Mouse (Mus musculus): ENCODE results near the gene Igfn1. TPM values are rescaled to one million over a fixed set of nuclear protein-coding genes. Genes with fewer than 3 reads are reported as not detected.

The Igfn1 gene
- polyA plus RNA-seq, 1 experiment, result 0.81 TPM

- DNase-seq, result no peak
- Histone ChIP-seq H3K27me3 (ENCODE audit: control insufficient read depth, insufficient read depth, low read length) (no peaks in the 10 kb centered on the region), H3K4me3 (ENCODE audit: control insufficient read depth, insufficient read depth, low read length) (no peak overlapping the region), H3K36me3 (ENCODE audit: control insufficient read depth, insufficient read depth, low read length) (no peaks in the 10 kb centered on the region), H3K27ac (ENCODE audit: control insufficient read depth, insufficient read depth, low read length) (no peak overlapping the region), H3K4me1 (replicated peaks; ENCODE audit: control insufficient read depth, insufficient read depth, low read length) (no peaks in the 10 kb centered on the region)
- 75% methylated on average over 8 of the region's 8 CpGs for WGBS
- no peak for TF ChIP-seq CTCF (IDR thresholded peaks at IDR 0.05; ENCODE audit: borderline replicate concordance, control insufficient read depth, extremely low read depth, insufficient read depth, low read length, poor library complexity)
- TF ChIP-seq POLR2A (IDR thresholded peaks at IDR 0.05; ENCODE audit: control insufficient read depth, extremely low read depth, insufficient read depth, low read length, poor library complexity), result no peak
Observed at GRCm38 (mm10) chr1:135999720-136000287, 6.3 kb downstream of the Igfn1 start.

GRCm38 (mm10) chr1:135997537-135997936 is 8.6 kb downstream of the Igfn1 start:
- WGBS, result 89% methylated on average over 7 of the region's 7 CpGs
- Histone ChIP-seq H3K27me3 (ENCODE audit: control insufficient read depth, insufficient read depth, low read length) (no peaks in the 10 kb centered on the region), H3K4me1 (replicated peaks; ENCODE audit: control insufficient read depth, insufficient read depth, low read length) (no peaks in the 10 kb centered on the region), H3K27ac (ENCODE audit: control insufficient read depth, insufficient read depth, low read length) (no peak overlapping the region), H3K36me3 (ENCODE audit: control insufficient read depth, insufficient read depth, low read length) (no peaks in the 10 kb centered on the region), H3K4me3 (ENCODE audit: control insufficient read depth, insufficient read depth, low read length) (no peak overlapping the region)
- no peak for DNase-seq
- TF ChIP-seq CTCF (IDR thresholded peaks at IDR 0.05; ENCODE audit: borderline replicate concordance, control insufficient read depth, extremely low read depth, insufficient read depth, low read length, poor library complexity) (no peak), POLR2A (IDR thresholded peaks at IDR 0.05; ENCODE audit: control insufficient read depth, extremely low read depth, insufficient read depth, low read length, poor library complexity) (no peak)

DNA sequence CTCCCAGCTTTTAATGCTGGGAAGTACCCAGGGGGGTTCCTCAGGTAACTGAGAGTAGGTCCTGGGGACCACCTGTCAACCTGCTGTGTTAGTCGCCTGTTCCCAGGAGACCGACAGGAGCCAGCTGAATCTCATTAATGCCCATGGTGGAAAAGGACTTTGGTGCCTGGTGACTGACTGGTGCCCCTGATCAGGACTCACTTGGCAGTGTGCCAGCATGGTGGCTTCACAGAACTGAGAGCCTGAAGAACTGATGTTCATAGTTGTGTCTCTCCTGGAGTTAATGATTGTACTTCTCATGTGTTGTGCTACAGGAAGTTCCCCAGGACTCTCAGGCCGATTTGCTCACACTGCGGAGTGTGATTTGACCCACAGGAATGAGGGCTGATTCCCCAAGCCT is 12.7 kb downstream of the Igfn1 start:
- Histone ChIP-seq H3K36me3 (ENCODE audit: control insufficient read depth, insufficient read depth, low read length) (no peaks in the 10 kb centered on the region), H3K4me1 (replicated peaks; ENCODE audit: control insufficient read depth, insufficient read depth, low read length) (no peaks in the 10 kb centered on the region), H3K27me3 (ENCODE audit: control insufficient read depth, insufficient read depth, low read length) (no peaks in the 10 kb centered on the region), H3K4me3 (ENCODE audit: control insufficient read depth, insufficient read depth, low read length) (no peak overlapping the region), H3K27ac (ENCODE audit: control insufficient read depth, insufficient read depth, low read length) (no peak overlapping the region)
- DNase-seq, result no peak
- no peak for TF ChIP-seq CTCF (IDR thresholded peaks at IDR 0.05; ENCODE audit: borderline replicate concordance, control insufficient read depth, extremely low read depth, insufficient read depth, low read length, poor library complexity)
- no peak for TF ChIP-seq POLR2A (IDR thresholded peaks at IDR 0.05; ENCODE audit: control insufficient read depth, extremely low read depth, insufficient read depth, low read length, poor library complexity)
- 85% methylated on average over 4 of the region's 4 CpGs for WGBS

DNA sequence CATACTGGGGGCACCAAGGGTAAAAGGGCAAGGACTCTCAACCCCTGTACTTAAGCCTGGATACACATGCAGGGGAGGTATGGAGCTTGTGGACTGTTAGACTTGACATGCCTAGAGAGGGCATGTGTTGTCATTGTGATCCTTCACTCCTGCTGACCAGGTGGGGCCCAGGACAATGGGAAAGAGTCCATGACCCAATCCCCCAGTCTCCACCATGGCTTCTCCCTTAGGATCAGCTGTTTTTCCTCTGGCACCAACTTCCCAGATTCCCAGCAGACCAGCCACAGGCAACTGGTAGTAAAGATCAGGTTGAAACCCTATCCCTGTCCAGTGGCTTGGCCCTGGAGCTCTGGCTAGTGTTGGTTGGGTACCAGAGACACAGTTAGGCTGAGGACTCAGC is 16.3 kb downstream of the Igfn1 start:
- Histone ChIP-seq H3K4me3 (ENCODE audit: control insufficient read depth, insufficient read depth, low read length) (no peak overlapping the region), H3K27ac (ENCODE audit: control insufficient read depth, insufficient read depth, low read length) (no peak overlapping the region), H3K27me3 (ENCODE audit: control insufficient read depth, insufficient read depth, low read length) (no peaks in the 10 kb centered on the region), H3K36me3 (ENCODE audit: control insufficient read depth, insufficient read depth, low read length) (no peaks in the 10 kb centered on the region), H3K4me1 (replicated peaks; ENCODE audit: control insufficient read depth, insufficient read depth, low read length) (no peaks in the 10 kb centered on the region)
- DNase-seq, result no peak
- TF ChIP-seq POLR2A (IDR thresholded peaks at IDR 0.05; ENCODE audit: control insufficient read depth, extremely low read depth, insufficient read depth, low read length, poor library complexity) (no peak), CTCF (IDR thresholded peaks at IDR 0.05; ENCODE audit: borderline replicate concordance, control insufficient read depth, extremely low read depth, insufficient read depth, low read length, poor library complexity) (no peak)

GRCm38 (mm10) chr1:135984105-135984504 is 22.0 kb downstream of the Igfn1 start:
- Histone ChIP-seq H3K4me1 (replicated peaks; ENCODE audit: control insufficient read depth, insufficient read depth, low read length) (no peaks in the 10 kb centered on the region), H3K27me3 (ENCODE audit: control insufficient read depth, insufficient read depth, low read length) (no peaks in the 10 kb centered on the region), H3K27ac (ENCODE audit: control insufficient read depth, insufficient read depth, low read length) (no peak overlapping the region), H3K36me3 (ENCODE audit: control insufficient read depth, insufficient read depth, low read length) (no peaks in the 10 kb centered on the region), H3K4me3 (ENCODE audit: control insufficient read depth, insufficient read depth, low read length) (no peak overlapping the region)
- WGBS, result 68% methylated on average over 5 of the region's 5 CpGs
- DNase-seq, result no peak
- TF ChIP-seq CTCF (IDR thresholded peaks at IDR 0.05; ENCODE audit: borderline replicate concordance, control insufficient read depth, extremely low read depth, insufficient read depth, low read length, poor library complexity) (no peak), POLR2A (IDR thresholded peaks at IDR 0.05; ENCODE audit: control insufficient read depth, extremely low read depth, insufficient read depth, low read length, poor library complexity) (no peak)

- TF ChIP-seq POLR2A (IDR thresholded peaks at IDR 0.05; ENCODE audit: control insufficient read depth, extremely low read depth, insufficient read depth, low read length, poor library complexity) (no peak), CTCF (IDR thresholded peaks at IDR 0.05; ENCODE audit: borderline replicate concordance, control insufficient read depth, extremely low read depth, insufficient read depth, low read length, poor library complexity) (no peak)
- Histone ChIP-seq H3K36me3 (ENCODE audit: control insufficient read depth, insufficient read depth, low read length) (no peaks in the 10 kb centered on the region), H3K27ac (ENCODE audit: control insufficient read depth, insufficient read depth, low read length) (no peak overlapping the region), H3K27me3 (ENCODE audit: control insufficient read depth, insufficient read depth, low read length) (no peaks in the 10 kb centered on the region), H3K4me3 (ENCODE audit: control insufficient read depth, insufficient read depth, low read length) (no peak overlapping the region), H3K4me1 (replicated peaks; ENCODE audit: control insufficient read depth, insufficient read depth, low read length) (no peaks in the 10 kb centered on the region)
- no peak for DNase-seq
- 97% methylated on average over 3 of the region's 3 CpGs for WGBS
Observed at GRCm38 (mm10) chr1:135972576-135972975, 33.6 kb downstream of the Igfn1 start.

DNA sequence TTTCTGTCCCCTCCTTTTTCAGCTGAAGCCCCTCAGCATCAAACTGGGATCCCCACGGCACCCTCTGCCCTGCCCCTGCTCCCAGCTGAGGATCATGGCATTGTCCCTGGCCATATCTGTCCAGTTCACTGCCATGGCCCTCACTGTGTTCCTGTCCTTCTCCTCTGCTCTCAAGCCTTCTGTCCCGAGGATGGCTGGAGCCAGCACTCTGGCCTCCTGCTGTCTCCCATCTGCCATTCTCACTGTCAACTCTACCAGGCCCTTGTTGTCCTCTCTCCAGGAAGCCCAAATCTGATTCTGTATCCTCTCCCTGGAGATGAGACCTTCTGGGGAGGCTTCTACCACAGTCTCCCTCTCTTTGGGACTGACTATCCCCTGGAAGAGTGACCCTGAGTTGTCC is 35.7 kb downstream of the Igfn1 start:
- H3K36me3 ChIP-seq (ENCODE audit: control insufficient read depth, insufficient read depth, low read length), result no peaks in the 10 kb centered on the region
- DNase-seq, result no peak
- H3K27ac ChIP-seq (ENCODE audit: control insufficient read depth, insufficient read depth, low read length), result no peak overlapping the region
- TF ChIP-seq CTCF (IDR thresholded peaks at IDR 0.05; ENCODE audit: borderline replicate concordance, control insufficient read depth, extremely low read depth, insufficient read depth, low read length, poor library complexity), result no peak
- TF ChIP-seq POLR2A (IDR thresholded peaks at IDR 0.05; ENCODE audit: control insufficient read depth, extremely low read depth, insufficient read depth, low read length, poor library complexity), result no peak
- no peak overlapping the region for H3K4me3 ChIP-seq (ENCODE audit: control insufficient read depth, insufficient read depth, low read length)
- 79% methylated on average over 2 of the region's 2 CpGs for WGBS
- H3K4me1 ChIP-seq (replicated peaks; ENCODE audit: control insufficient read depth, insufficient read depth, low read length), result no peaks in the 10 kb centered on the region
- H3K27me3 ChIP-seq (ENCODE audit: control insufficient read depth, insufficient read depth, low read length), result no peaks in the 10 kb centered on the region
